Mouse (Mus musculus) small intestine, adult 2 months (tissue): ENCODE results near the gene Tspyl3. TPM values are rescaled to one million over a fixed set of nuclear protein-coding genes. Genes with fewer than 3 reads are reported as not detected.

Experiments
- H3K27ac ChIP-seq: fragments of 200-500 bp; 2 replicates; pipeline ENCODE4 v1.5.1; 2012; ENCODE audit warnings: low read depth, low read length, control low read depth, inconsistent platforms; ENCODE audit not compliant: insufficient read depth
- H3K27me3 ChIP-seq: fragments of 200-500 bp; 2 replicates; pipeline ENCODE4 v1.6.1; 2012; ENCODE audit warnings: mild to moderate bottlenecking, moderate library complexity, low read length, inconsistent platforms; ENCODE audit not compliant: control insufficient read depth, insufficient read depth
- H3K36me3 ChIP-seq: fragments of 200-500 bp; 2 replicates; pipeline ENCODE4 v1.6.1; 2012; ENCODE audit warnings: mild to moderate bottlenecking, low read length, control low read depth, inconsistent platforms; ENCODE audit not compliant: control insufficient read depth, insufficient read depth
- H3K4me1 ChIP-seq: fragments of 200-500 bp; 2 replicates; pipeline ENCODE4 v1.6.1; 2012; ENCODE audit warnings: low read length, inconsistent platforms, mixed read lengths; ENCODE audit not compliant: control insufficient read depth, insufficient read depth, insufficient read length
- H3K4me3 ChIP-seq: fragments of 200-500 bp; 2 replicates; pipeline ENCODE4 v1.5.1; 2012; ENCODE audit warnings: low read depth, mild to moderate bottlenecking, control low read depth, inconsistent platforms, low read length, moderate library complexity
- CTCF ChIP-seq: fragments of 200-500 bp; IDR thresholded peaks from 2 replicates; pipeline ENCODE4 v1.5.1; 2012; ENCODE audit warnings: low read depth, mild to moderate bottlenecking, control low read depth, inconsistent platforms, low read length, moderate library complexity, mixed read lengths; ENCODE audit not compliant: insufficient replicate concordance, insufficient read length; ENCODE audit errors: extremely low read depth
- POLR2A ChIP-seq: fragments of 200-500 bp; IDR thresholded peaks from 2 replicates; pipeline ENCODE4 v1.6.1; 2012; ENCODE audit warnings: low read depth, mild to moderate bottlenecking, control low read depth, inconsistent platforms, low read length, moderate library complexity
- WGBS: fragments of 180-500 bp; shearing (Covaris S2); methylation state at CpG from one replicate; pipeline ENCODE4 v1.1.7; 2018; 5-methylcytosine and 5-hydroxymethylcytosine counted together
- polyA plus RNA-seq: library from polyadenylated mRNA; depleted of rRNA; stranded (reverse); fragments of >200 nt; gene quantifications from 2 replicates; pipeline ENCODE4 v1.2.3, GENCODE M21; 2012

The Tspyl3 gene
- polyA plus RNA-seq, 1 experiment = 2.4 TPM

DNA sequence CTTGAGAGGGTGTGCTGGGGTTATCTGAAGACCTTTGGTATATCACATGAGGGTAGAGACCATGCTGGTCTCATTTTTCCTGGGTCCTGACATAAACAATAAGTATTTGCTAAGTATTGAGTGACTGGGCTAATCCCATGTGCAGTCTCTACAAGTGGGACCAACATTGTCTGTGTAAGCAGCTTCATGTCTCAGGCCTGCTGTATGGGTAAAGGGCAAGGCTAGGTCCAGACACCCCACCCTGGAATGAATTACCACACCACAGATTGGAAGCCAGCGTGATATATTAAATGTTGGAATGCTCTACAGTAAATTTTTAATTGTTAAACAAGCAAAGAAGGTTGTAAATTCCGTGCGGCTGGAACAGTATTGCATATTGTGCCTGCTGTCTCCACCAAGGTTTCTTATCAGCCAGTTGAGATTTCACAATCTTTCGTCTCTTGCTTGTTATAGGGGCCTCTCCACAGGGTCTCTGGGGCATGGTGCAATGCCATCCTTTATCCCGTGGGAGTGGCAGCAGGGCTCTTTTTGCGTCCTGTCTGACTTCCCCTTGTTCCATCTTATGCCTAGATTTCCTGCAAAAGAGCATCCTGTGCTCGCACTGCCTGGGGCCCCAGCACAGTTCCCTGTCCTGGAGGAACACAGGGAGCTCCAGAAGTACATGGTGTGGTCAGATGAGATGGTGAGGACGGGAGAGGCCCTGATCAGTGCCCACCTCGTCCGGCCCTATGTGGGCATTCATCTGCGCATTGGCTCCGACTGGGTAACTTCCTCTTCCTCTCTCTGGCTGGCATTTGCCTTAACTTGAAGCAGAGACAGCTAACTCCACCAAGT is 34.0 kb upstream of the Tspyl3 start:
- peaks cover 13% of the 10 kb centered on the region for H3K36me3 ChIP-seq
- TF ChIP-seq CTCF (no peak), POLR2A (no peak)
- no peaks in the 10 kb centered on the region for H3K27me3 ChIP-seq
- no peak overlapping the region for H3K4me3 ChIP-seq
- peaks cover 13% of the 10 kb centered on the region for H3K4me1 ChIP-seq
- 29% methylated on average over 12 of the region's 12 CpGs for WGBS
- H3K27ac ChIP-seq = peak overlapping the region; percentile 77

DNA sequence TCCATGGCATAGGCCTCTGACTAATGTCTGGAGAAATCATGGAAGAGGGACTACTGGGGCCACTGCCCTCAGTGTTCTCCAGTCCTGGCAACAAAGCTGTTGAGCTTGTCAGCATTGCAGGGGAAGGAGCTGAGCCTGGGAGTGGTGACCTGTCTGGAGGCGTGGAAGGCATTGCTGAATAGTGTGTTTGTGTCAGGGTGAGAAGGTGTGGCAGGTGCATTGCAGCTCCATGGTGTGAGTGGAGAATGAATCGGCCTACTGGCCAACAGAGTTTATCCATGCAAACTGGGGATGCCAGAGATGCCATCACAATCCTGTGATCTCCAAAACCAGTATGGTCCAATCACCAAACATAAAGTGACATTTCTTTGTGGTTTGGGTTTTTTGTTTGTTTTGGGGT is 31.4 kb upstream of the Tspyl3 start:
- H3K27me3 ChIP-seq = no peaks in the 10 kb centered on the region
- peaks cover 8% of the 10 kb centered on the region for H3K36me3 ChIP-seq
- TF ChIP-seq CTCF (no peak), POLR2A (no peak)
- H3K27ac ChIP-seq = no peak overlapping the region
- WGBS = 37% methylated on average over 2 of the region's 2 CpGs
- peaks cover 14% of the 10 kb centered on the region for H3K4me1 ChIP-seq
- H3K4me3 ChIP-seq = no peak overlapping the region

GRCm38 (mm10) chr2:153249751-153250150 is 24.5 kb upstream of the Tspyl3 start:
- peaks cover 9% of the 10 kb centered on the region for H3K36me3 ChIP-seq
- TF ChIP-seq CTCF (no peak), POLR2A (no peak)
- peak overlapping the region; percentile 67 for H3K27ac ChIP-seq
- H3K27me3 ChIP-seq = no peaks in the 10 kb centered on the region
- H3K4me3 ChIP-seq = no peak overlapping the region
- WGBS = 28% methylated on average over 5 of the region's 5 CpGs
- H3K4me1 ChIP-seq = peaks cover 9% of the 10 kb centered on the region; the same call in 1 of the 2 replicates

DNA sequence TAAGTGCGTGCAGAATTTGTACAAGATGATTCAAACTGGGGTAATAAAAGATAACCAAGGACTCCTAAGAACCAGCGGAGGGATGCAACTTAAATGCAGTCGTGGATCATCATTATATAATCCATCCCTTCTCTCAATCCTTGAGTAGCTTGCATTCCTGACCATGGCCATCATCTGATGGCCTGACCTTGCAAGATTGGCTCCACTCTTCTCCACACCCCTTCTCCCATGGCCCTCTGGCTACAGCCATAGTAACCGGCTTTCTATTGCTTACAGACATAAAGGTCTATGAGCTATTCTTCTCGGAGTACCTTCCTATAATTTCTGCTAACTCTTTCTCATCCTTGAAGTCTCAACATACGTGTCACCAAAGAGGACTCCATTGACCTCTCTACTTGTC is 16.9 kb upstream of the Tspyl3 start:
- 29% methylated on average over 6 of the region's 6 CpGs for WGBS
- Histone ChIP-seq H3K4me3 (no peak overlapping the region), H3K36me3 (peaks cover 4% of the 10 kb centered on the region; the same call in 1 of the 2 replicates), H3K27me3 (no peaks in the 10 kb centered on the region), H3K27ac (no peak overlapping the region), H3K4me1 (peaks cover 12% of the 10 kb centered on the region; the same call in 1 of the 2 replicates)
- TF ChIP-seq CTCF = no peak
- TF ChIP-seq POLR2A = no peak

- Histone ChIP-seq H3K4me3 (peak within 1 kb of the TSS; percentile 85), H3K36me3 (peaks cover 4% of the 10 kb centered on the region; the same call in 1 of the 2 replicates), H3K4me1 (peaks cover 17% of the 10 kb centered on the region; the same call in 1 of the 2 replicates), H3K27ac (peak within 1 kb of the TSS; percentile 85), H3K27me3 (no peaks in the 10 kb centered on the region)
- WGBS = under 1% methylated on average over 62 of the region's 72 CpGs
- TF ChIP-seq POLR2A = peak; percentile 52; the same call in 1 of the 2 replicates
- 0 out of 2 replicates have a peak, but pooled peaks have one; percentile 8 for TF ChIP-seq CTCF
These were observed 16.2 kb upstream of the Tspyl3 start, which contains the start of the genes Plagl2 and Pofut1 for GRCm38 (mm10) chr2:153241250-153242014. Gene Plagl2, minus strand, starts transcription at chr2:153241426. Gene Pofut1, plus strand, starts transcription at chr2:153241533.

DNA sequence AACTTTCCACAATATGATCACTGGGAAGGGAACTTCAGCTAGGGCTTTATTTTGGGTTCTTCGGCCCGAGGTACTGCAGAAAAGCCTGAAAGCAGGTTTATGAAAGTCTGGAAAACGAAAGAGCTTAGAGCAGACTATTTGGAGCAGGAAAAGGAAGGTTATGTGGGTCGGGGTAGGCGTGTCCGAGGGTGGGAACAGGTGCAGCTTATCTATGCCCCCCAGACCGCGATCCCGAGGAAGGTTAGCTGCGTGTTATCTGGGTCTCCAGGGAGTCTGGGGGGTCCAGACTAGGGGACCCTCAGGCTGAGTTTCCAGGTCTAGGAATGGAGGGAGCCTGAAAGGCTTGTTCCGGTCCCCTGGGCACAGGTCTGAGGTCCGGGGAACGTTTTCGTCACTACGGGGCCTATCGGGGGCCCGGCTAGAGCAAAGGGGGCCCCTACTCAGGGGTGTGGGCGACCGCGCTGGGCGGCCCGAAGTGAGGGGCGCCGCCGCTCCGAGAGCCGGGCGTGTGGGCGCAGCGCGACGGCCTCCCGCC is 15.5 kb upstream of the Tspyl3 start:
- peaks cover 21% of the 10 kb centered on the region; the same call in 1 of the 2 replicates for H3K4me1 ChIP-seq
- H3K27me3 ChIP-seq = no peaks in the 10 kb centered on the region
- WGBS = under 1% methylated on average over 32 of the region's 33 CpGs
- peak overlapping the region; percentile 85 for H3K4me3 ChIP-seq
- H3K27ac ChIP-seq = peak overlapping the region; percentile 85
- TF ChIP-seq POLR2A = no peak
- TF ChIP-seq CTCF = no peak
- peaks cover 5% of the 10 kb centered on the region for H3K36me3 ChIP-seq
